Mouse (Mus musculus) heart, postnatal 25 days (tissue): ENCODE measurements around the gene Fv1. TPM values are rescaled to one million over a fixed set of nuclear protein-coding genes. Genes with fewer than 3 reads are reported as not detected.

ENCODE experiments used
- total RNA-seq, 2 experiments: library from RNA; stranded (reverse); gene quantifications; 2 replicates each; pipeline ENCODE4 v1.2.3; 2021

The Fv1 gene
- total RNA-seq, 2 experiments from 2014 or later, result 23.8 to 26.4 TPM

Other genes starting within 250 kb of the Fv1 start
- gene Zfp979, start 226.5 kb upstream of the Fv1 start, total RNA-seq, result 1 to 10 TPM; 3.0 to 4.0 TPM
- gene Zfp534, start 166.4 kb upstream of the Fv1 start, total RNA-seq, result not detected
- 1 to 10 TPM; 1.9 to 2.7 TPM for gene Zfp984, start 59.2 kb upstream of the Fv1 start, total RNA-seq
- gene Zfp933, start 20.6 kb upstream of the Fv1 start, total RNA-seq, result 10 to 100 TPM; 11.4 to 11.8 TPM
- gene Miip, start 163 bp upstream of the Fv1 start, total RNA-seq, result 1 to 10 TPM; 6.9 to 8.0 TPM
- gene Mfn2, start 35.7 kb downstream of the Fv1 start, total RNA-seq, result 100 to 1,000 TPM; 689 to 706 TPM
- gene Plod1, start 67.8 kb downstream of the Fv1 start, total RNA-seq, result 10 to 100 TPM; 79.5 to 97.6 TPM
- gene 2510039O18Rik, start 71.9 kb downstream of the Fv1 start, total RNA-seq, result 10 to 100 TPM; 36.4 to 39.3 TPM
- gene Nppb, start 116.8 kb downstream of the Fv1 start, total RNA-seq, result 100 to 1,000 TPM; 169 to 448 TPM
- gene Nppa, start 131.7 kb downstream of the Fv1 start, total RNA-seq, result 1,000 to 10,000 TPM; 2,183 to 2,475 TPM
- 1 to 10 TPM; 8.6 to 8.7 TPM for gene Clcn6, start 169.8 kb downstream of the Fv1 start, total RNA-seq
- 10 to 100 TPM in 1 of 2 experiments, 1 to 10 TPM in 1; 9.7 to 11.3 TPM for gene Mthfr, start 170.1 kb downstream of the Fv1 start, total RNA-seq
- 10 to 100 TPM; 43.0 to 43.5 TPM for gene Agtrap, start 219.1 kb downstream of the Fv1 start, total RNA-seq